Mouse (Mus musculus) embryonic facial prominence, embryonic 10.5 days (tissue): Measurements from ENCODE around the gene Madd. TPM values are rescaled to one million over a fixed set of nuclear protein-coding genes. Genes with fewer than 3 reads are reported as not detected.

Experiments
- DNase-seq: peaks from one replicate; pipeline ENCODE4 v3.0.0-alpha.2; 2017; ENCODE audit warnings: low spot score
- H3K27ac ChIP-seq: fragments of 300-500 bp; sonication (generic); replicated peaks from 2 replicates; pipeline ENCODE4 v1.5.1; 2016; ENCODE audit warnings: mild to moderate bottlenecking
- H3K27me3 ChIP-seq: fragments of 300-500 bp; sonication (generic); replicated peaks from 2 replicates; pipeline ENCODE4 v1.6.1; 2016; ENCODE audit warnings: low read depth, mild to moderate bottlenecking; ENCODE audit not compliant: poor library complexity, severe bottlenecking
- H3K36me3 ChIP-seq: fragments of 300-500 bp; sonication (generic); replicated peaks from 2 replicates; pipeline ENCODE4 v1.6.1; 2016; ENCODE audit warnings: mild to moderate bottlenecking, moderate library complexity
- H3K4me1 ChIP-seq: fragments of 300-500 bp; sonication (generic); 2 replicates; pipeline ENCODE4 v1.6.1; 2016
- H3K4me3 ChIP-seq: fragments of 300-500 bp; sonication (generic); 2 replicates; pipeline ENCODE4 v1.5.1; 2016; ENCODE audit warnings: mild to moderate bottlenecking, moderate library complexity
- H3K9me3 ChIP-seq: fragments of 300-500 bp; sonication (generic); 2 replicates; pipeline ENCODE4 v1.6.1; 2016; ENCODE audit warnings: mild to moderate bottlenecking
- WGBS: fragments of 180-500 bp; shearing (Covaris S2); methylation state at CpG from one replicate; pipeline ENCODE4 v1.1.7; 2016; 5-methylcytosine and 5-hydroxymethylcytosine counted together
- polyA plus RNA-seq: library from polyadenylated mRNA; unstranded; fragments of >200 nt; fragmentation: Nextera tagmentation; extraction: Ambion mirVana; gene quantifications from 2 replicates; pipeline ENCODE4 v1.2.1, GENCODE M21; 2016

The Madd gene
- polyA plus RNA-seq, 1 experiment from 2014 or later = 12.1 TPM

DNA sequence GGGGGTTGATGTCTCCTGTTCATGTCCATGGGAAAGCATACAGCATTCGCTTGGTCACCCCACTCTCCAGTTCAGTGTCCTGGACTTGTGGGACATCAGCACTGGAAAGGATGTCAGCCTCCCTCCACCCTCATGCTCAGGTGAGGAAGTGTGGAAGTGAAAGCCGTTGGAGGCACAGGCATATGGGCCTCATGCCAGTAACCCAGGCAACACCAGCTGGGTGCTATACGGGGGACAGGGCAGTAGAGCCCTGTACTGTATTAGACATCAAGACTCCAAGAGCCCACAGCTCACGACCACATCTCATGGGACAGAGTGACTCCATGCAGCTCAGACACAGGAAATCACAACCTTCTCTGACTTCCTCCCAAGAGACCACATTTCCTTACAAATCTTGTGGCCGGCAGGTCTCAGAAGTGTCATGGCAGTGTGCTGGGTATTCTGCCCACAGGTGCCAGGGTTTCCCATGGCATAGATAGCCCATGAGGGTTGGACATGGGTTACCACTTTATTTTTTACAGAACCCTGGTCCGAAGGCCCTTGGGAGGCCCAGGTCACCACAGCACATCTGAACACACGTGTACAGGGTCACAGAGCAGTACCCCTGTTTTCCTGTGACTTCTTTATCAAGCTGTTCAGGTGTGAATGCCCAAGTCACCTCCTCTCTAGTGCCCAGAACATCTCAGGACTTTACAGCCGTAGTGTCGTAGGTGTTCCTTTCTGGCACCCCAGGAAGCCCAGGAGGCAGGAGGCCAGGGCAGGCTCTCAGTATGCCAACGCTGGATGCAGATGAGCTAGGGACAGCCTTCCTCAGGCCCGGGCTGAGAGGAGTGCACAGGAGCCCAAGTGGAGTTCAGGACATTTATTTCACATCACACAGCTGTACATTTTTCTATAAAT, 46.9 kb downstream of the Madd start:
- peaks cover 36% of the 10 kb centered on the region for H3K36me3 ChIP-seq
- H3K4me1 ChIP-seq = 0 out of 2 replicates have a peak, but pooled peaks cover 3% of the 10 kb centered on the region
- H3K27me3 ChIP-seq = no peaks in the 10 kb centered on the region
- DNase-seq = no peak
- H3K4me3 ChIP-seq = no peak overlapping the region
- H3K9me3 ChIP-seq = no peaks in the 10 kb centered on the region
- no peak overlapping the region for H3K27ac ChIP-seq
- whole genome bisulfite sequencing = 87% methylated on average over 11 of the region's 11 CpGs

DNA sequence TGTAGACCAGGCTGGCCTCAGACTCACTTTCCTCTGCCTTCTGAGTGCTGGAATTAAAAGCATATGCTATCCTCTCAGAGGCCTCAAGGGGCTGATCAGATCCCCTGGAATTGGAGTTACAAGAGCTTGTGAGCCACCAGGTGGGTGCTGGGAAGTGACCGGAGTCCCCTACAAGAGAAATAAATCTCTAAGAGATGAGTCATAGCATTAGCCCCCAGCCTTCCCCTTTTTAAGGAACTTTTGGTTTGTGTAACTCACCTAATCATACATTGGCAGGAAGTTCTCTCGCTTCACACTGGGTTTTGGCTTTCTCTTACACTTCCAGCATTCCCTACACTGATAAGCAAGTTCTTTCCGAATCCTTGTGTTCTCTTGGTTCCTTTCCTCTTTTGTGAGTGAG, 51.6 kb downstream of the Madd start:
- no peak overlapping the region for H3K4me3 ChIP-seq
- DNase-seq = no peak
- no peak overlapping the region for H3K27ac ChIP-seq
- H3K27me3 ChIP-seq = no peaks in the 10 kb centered on the region
- H3K4me1 ChIP-seq = no peaks in the 10 kb centered on the region
- 86% methylated on average over 3 of the region's 3 CpGs for WGBS
- H3K9me3 ChIP-seq = no peaks in the 10 kb centered on the region
- no peaks in the 10 kb centered on the region; the same call in 1 of the 2 replicates for H3K36me3 ChIP-seq

- Histone ChIP-seq H3K4me3 (no peak overlapping the region), H3K4me1 (no peaks in the 10 kb centered on the region), H3K36me3 (no peaks in the 10 kb centered on the region), H3K27me3 (no peaks in the 10 kb centered on the region), H3K9me3 (no peaks in the 10 kb centered on the region), H3K27ac (no peak overlapping the region)
- DNase-seq = no peak
- 91% methylated on average over 15 of the region's 15 CpGs for WGBS
Observed at GRCm38 (mm10) chr2:91131251-91131650, 52.4 kb downstream of the Madd start.

GRCm38 (mm10) chr2:91130126-91130525, 53.5 kb downstream of the Madd start:
- WGBS = 91% methylated on average over 6 of the region's 6 CpGs
- Histone ChIP-seq H3K4me3 (no peak overlapping the region), H3K36me3 (no peaks in the 10 kb centered on the region)

GRCm38 (mm10) chr2:91128761-91129160, 54.9 kb downstream of the Madd start:
- Histone ChIP-seq H3K27me3 (no peaks in the 10 kb centered on the region), H3K4me3 (no peak overlapping the region), H3K9me3 (no peaks in the 10 kb centered on the region), H3K4me1 (no peaks in the 10 kb centered on the region), H3K27ac (no peak overlapping the region), H3K36me3 (no peaks in the 10 kb centered on the region)
- 86% methylated on average over 5 of the region's 5 CpGs for WGBS
- DNase-seq = no peak

More at GRCm38 (mm10) chr2:91130126-91130525, 53.5 kb downstream of the Madd start:
- Histone ChIP-seq H3K27me3 (no peaks in the 10 kb centered on the region), H3K4me1 (no peaks in the 10 kb centered on the region), H3K9me3 (no peaks in the 10 kb centered on the region), H3K27ac (no peak overlapping the region)
- DNase-seq = no peak

- WGBS = 89% methylated on average over 10 of the region's 10 CpGs
- Histone ChIP-seq H3K27me3 (peaks cover 8% of the 10 kb centered on the region), H3K36me3 (no peaks in the 10 kb centered on the region), H3K4me1 (no peaks in the 10 kb centered on the region), H3K27ac (no peak overlapping the region), H3K9me3 (no peaks in the 10 kb centered on the region), H3K4me3 (no peak overlapping the region)
- no peak for DNase-seq
Observed at GRCm38 (mm10) chr2:91125101-91125500, 58.5 kb downstream of the Madd start.

GRCm38 (mm10) chr2:91123521-91123920, 60.1 kb downstream of the Madd start:
- no peak for DNase-seq
- H3K27ac ChIP-seq = no peak overlapping the region
- H3K27me3 ChIP-seq = peaks cover 10% of the 10 kb centered on the region
- 77% methylated on average over 6 of the region's 6 CpGs for WGBS
- 0 out of 2 replicates have a peak, but pooled peaks cover 6% of the 10 kb centered on the region for H3K4me1 ChIP-seq
- H3K9me3 ChIP-seq = no peaks in the 10 kb centered on the region
- no peak overlapping the region for H3K4me3 ChIP-seq
- no peaks in the 10 kb centered on the region for H3K36me3 ChIP-seq

DNA sequence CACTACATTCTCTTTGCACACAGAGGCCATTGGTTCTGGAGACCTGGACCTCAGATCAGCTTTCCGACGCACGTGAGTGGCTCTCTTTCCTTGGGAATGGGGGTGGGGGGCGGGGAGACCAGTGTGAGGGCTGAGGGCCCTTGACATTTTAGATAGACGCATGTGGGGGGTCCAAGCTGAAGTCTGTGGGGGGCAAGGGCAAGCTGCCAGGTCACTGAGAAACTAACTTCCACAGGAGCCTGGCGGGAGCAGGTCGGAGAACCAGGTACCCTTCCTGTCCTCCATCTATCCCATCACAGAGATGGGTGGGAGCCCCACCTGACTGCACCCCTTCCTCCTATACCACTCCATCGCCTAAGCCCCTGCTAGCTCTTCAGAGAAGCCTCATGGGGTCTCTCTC, 62.1 kb downstream of the Madd start:
- 0 out of 2 replicates have a peak, but pooled peaks cover 6% of the 10 kb centered on the region for H3K4me1 ChIP-seq
- no peak for DNase-seq
- H3K27ac ChIP-seq = no peak overlapping the region
- no peak overlapping the region for H3K4me3 ChIP-seq
- H3K9me3 ChIP-seq = no peaks in the 10 kb centered on the region
- H3K36me3 ChIP-seq = no peaks in the 10 kb centered on the region
- 71% methylated on average over 8 of the region's 8 CpGs for WGBS
- H3K27me3 ChIP-seq = peaks cover 24% of the 10 kb centered on the region

GRCm38 (mm10) chr2:91121011-91121410, 62.6 kb downstream of the Madd start:
- H3K27me3 ChIP-seq = peaks cover 28% of the 10 kb centered on the region
- H3K4me1 ChIP-seq = peaks cover 7% of the 10 kb centered on the region; the same call in 1 of the 2 replicates
- no peak overlapping the region for H3K27ac ChIP-seq
- H3K9me3 ChIP-seq = no peaks in the 10 kb centered on the region
- H3K36me3 ChIP-seq = no peaks in the 10 kb centered on the region
- DNase-seq = no peak
- WGBS = 86% methylated on average over 6 of the region's 6 CpGs
- H3K4me3 ChIP-seq = no peak overlapping the region

- 72% methylated on average over 6 of the region's 6 CpGs for WGBS
- Histone ChIP-seq H3K9me3 (no peaks in the 10 kb centered on the region), H3K36me3 (no peaks in the 10 kb centered on the region), H3K27ac (no peak overlapping the region), H3K4me3 (no peak overlapping the region), H3K4me1 (peaks cover 14% of the 10 kb centered on the region), H3K27me3 (peaks cover 36% of the 10 kb centered on the region)
- no peak for DNase-seq
Observed at GRCm38 (mm10) chr2:91120261-91120671, 63.4 kb downstream of the Madd start.

DNA sequence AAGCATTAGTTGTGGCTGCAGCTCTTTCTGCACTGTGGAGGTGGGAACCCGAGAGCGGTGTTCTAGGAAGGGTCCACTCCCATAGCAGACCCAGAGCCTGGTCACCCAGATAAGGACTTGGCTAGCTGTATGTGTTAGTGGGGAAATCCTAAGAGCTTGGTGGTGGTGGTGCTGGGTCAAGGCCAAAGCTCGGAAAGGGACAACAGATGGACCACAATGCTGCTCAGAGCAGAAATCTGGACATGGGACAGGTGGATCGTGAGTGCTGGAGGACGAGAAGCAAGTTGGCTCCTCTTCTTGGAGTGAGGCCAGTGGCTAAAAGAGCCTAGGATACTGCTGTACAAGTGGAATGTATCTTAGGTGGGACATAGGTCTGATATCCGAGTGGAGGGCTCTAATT, 64.1 kb downstream of the Madd start:
- peaks cover 36% of the 10 kb centered on the region for H3K27me3 ChIP-seq
- H3K4me3 ChIP-seq = no peak overlapping the region
- no peak overlapping the region for H3K27ac ChIP-seq
- DNase-seq = no peak
- no peaks in the 10 kb centered on the region for H3K36me3 ChIP-seq
- H3K9me3 ChIP-seq = no peaks in the 10 kb centered on the region
- H3K4me1 ChIP-seq = peaks cover 19% of the 10 kb centered on the region
- 88% methylated on average over 6 of the region's 6 CpGs for WGBS

DNA sequence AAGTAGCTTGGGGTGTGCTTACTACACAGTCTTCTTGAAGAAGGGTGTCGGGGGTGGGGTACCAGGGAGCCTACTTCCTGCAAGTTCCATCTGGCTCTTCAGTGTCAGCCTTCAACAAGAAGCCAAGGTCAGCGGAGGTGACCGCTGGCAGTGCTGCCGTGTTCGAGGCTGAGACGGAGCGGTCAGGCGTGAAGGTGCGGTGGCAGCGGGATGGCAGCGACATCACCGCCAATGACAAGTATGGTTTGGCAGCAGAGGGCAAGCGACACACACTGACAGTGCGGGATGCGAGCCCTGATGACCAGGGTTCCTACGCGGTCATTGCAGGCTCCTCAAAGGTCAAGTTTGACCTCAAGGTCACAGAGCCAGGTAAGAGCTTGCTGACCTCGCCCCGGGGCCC, 64.6 kb downstream of the Madd start:
- Histone ChIP-seq H3K4me3 (no peak overlapping the region), H3K27ac (no peak overlapping the region), H3K4me1 (peaks cover 19% of the 10 kb centered on the region), H3K27me3 (peaks cover 41% of the 10 kb centered on the region), H3K36me3 (no peaks in the 10 kb centered on the region), H3K9me3 (no peaks in the 10 kb centered on the region)
- 90% methylated on average over 19 of the region's 19 CpGs for WGBS
- DNase-seq = no peak

DNA sequence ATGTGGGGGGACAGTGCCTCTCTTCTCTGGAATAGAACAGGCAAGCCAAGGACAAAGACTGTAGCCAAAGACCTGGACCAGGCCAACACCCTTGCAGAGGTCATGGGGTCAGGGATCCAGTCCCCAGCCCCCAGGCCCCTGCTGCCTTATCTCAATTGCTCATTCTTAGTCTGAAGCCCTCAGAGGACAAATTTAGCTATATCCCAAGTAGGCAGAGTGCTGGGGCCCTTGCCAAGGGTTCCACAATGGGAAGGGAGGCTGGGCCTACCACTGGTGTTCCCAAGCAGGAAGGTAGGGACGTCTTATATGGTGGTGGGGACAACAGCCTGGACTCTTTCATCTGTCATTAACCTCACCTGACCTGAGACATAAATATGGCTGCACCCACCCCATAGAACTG, 65.0 kb downstream of the Madd start:
- H3K27me3 ChIP-seq = peaks cover 43% of the 10 kb centered on the region
- H3K9me3 ChIP-seq = no peaks in the 10 kb centered on the region
- no peak overlapping the region for H3K4me3 ChIP-seq
- H3K27ac ChIP-seq = no peak overlapping the region
- H3K36me3 ChIP-seq = no peaks in the 10 kb centered on the region
- 66% methylated on average over 1 of the region's 1 CpGs for WGBS
- no peak for DNase-seq
- peaks cover 19% of the 10 kb centered on the region for H3K4me1 ChIP-seq
